Mouse (Mus musculus): ENCODE results near the gene Morn1.

Morn1 gene

DNA sequence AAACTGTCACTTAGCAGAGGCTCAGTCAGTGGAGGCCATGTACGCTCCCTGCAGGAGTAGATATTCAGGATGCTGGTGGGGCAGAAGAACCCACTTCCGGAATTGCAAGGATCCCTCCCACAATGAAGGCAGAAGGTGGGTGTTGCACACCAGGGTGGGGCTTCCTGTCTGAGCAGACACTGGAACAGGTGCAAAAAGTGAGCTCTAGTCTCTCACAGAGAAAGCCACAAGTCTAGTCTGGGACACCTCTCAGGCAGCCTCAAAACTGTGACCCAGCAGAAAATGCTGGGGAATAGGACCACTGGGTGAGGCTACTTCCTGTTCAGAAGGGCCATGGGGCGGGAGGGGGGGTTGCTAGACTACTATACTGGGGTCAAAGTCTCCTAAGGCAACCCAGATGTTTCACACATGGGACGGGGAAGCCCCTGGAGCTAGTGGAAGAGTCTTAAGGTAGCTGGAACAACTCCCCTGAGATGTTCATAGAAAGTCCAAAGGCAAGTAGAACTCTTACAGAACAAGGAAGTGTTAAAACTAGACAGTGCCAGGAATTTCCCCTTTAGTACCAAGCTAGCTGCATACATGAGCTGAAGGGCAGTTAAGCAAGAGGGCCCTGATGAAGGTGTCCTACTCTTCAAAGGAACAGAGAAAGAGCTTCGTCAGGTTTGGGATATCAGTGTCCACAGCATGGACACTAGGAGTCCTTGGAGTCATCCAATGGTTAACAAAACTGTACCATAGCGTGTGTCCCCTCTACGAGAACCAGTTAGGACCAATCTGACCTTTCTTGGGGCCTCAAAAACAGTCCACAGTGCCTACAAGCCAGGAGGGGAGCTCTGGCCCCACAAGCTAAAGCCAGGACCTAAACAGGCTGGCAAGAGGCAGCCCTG is 76.3 kb downstream of the Morn1 start:
- DNase-seq (ENCODE audit: low spot score in 2 of 2), result peak; percentile 78 to 86

DNA sequence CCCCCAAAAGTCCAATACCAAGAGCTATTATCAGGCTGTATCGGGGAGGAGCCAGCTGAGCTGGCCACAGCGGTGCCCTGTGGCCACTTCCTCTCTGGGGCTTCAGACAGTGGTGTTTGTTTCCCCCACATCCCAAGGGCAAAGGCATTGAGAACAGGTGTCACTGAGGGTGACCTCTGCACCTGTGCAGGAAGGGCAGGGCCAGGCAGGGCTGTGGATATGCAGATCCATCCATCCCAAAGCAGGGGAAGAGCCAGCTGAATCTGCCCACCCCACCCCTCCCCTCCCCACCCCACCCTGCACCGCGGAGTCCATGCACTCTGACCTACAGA is 76.9 kb downstream of the Morn1 start:
- DNase-seq (ENCODE audit: low spot score in 2 of 2), result no peak

DNA sequence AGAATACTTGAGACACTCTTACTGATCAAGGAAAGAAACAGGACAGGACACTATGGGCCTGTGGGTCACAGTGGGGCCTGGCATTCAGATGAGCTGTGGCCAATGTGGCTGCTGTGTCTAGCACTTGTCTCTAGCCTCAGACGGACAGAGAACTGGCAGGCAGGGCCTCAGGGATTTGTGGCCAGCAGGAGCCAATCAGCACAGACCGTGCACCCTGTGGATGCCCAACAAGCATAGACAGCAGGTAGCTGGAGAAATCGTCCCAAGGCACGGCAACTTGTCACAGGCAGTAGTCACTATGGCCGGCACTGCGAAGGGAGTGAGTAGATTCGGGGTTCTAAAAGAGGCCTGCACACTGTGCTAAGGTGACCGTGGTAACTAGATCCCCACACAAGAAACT is 77.3 kb downstream of the Morn1 start:
- DNase-seq (ENCODE audit: low spot score in 2 of 2), result no peak

DNA sequence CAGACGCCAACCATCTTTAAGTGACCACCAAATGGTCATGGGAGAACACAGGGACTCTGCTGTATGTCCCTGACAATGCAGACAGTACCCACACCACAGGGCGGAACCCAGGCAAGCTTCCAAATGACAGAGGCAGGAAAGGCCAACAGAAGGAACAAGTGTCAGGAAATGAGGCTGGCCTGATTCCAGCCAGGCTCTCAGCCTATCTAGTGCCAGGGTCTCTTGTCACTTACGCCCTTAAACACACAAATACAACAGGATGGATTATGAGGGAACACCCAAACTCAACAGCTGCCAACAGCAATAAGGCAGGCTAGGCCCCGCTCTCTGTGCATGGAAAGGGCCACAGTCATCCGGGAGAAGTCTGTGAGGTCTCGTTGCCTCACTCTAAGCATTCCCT is 78.2 kb downstream of the Morn1 start:
- DNase-seq (ENCODE audit: low spot score in 2 of 2), result no peak

DNA sequence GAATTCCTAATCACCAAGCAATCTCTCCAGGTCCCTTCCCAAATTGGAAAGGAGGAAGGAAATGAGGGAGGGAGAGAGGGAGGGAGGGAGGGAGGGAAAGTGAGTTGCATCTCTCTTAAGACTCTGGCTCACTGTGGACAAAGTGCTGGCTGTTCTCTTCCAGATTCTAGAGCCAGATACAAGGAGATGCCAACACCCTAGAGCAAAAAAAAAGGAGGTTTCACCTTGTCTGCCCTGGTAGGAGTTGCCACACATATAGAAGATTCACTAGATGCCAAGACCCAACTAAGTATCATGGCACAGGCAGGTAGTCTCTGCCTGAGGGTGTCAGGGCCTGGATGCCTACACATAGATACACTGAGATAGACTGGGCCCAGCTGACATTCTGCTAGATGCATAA is 79.5 kb downstream of the Morn1 start:
- no peak for DNase-seq (ENCODE audit: low spot score in 2 of 2)

DNA sequence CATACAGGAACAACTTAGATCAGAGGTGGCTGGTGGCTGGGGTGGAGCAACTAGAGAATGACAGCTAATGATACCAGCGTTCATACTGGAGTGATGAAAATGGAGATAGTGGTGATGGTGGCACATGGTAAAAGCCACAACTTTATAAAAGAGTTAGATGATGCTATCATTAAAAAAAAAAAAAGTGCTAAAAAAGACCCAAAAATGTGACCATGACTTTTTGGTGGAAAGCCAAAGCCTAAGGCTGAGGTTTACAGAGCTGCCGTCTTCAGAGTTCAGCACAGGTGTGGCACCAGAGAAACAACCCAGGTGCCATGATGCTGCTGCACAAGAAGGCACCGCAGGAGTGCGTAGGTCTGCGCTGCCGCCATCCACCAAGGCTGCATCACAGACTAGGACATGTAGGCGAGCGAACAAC is 82.5 kb downstream of the Morn1 start:
- no peak for DNase-seq (ENCODE audit: low spot score in 2 of 2)

DNA sequence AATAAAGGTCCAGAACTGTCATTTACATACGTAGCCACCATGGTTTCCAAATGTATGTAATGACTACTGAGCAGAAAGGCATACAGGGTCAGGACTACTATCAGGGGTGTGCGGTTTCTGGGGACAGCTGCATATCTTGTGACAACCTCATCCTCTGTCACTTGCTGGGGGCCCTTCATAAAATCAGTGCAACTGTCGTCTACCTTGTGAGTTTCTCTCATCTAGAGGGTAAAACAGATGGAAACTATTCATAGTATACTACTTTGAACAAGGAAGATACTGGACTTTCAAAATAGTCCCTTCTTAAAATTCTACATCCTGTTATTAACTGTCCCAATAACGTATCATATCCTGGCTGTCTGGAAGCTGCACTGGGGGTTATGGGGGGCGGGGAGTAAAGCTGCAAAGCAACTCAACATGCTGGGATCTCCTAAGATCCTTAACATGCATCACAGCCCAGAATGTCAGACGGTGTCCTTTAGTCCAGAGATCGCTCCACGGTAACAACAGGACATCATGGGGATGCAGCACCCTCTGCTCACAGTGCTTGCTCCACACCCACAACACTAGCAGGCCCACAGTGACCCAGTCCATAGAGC is 84.3 kb downstream of the Morn1 start:
- no peak for DNase-seq (ENCODE audit: low spot score in 2 of 2)

DNA sequence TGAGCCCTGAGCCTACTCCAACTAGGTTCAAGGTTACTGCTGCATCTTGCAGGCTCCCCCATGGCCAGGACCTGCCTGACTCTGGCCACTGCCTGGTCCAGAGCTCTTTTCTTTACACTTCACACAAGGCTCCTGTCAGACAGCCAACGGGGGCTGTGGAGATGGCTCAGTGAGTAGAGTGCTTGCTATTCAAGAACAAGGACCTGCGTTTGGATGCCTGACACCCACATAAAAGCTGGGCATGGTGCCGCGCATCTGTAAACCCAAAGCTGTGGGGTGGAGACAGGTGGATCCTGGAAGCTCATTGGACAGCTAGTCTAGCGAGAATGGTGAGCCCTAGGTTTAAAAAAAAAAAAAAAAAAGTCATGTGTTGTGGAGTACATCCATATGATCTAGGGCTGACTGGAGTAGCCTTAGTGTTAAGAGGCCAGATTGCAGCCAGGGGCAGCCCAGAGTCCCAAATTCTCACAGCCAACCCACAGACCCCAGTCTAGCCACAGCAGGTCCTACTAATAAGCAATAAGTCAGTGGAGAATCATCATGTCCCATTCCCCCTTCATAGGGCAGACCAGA is 85.7 kb downstream of the Morn1 start:
- no peak for DNase-seq (ENCODE audit: low spot score in 2 of 2)

DNA sequence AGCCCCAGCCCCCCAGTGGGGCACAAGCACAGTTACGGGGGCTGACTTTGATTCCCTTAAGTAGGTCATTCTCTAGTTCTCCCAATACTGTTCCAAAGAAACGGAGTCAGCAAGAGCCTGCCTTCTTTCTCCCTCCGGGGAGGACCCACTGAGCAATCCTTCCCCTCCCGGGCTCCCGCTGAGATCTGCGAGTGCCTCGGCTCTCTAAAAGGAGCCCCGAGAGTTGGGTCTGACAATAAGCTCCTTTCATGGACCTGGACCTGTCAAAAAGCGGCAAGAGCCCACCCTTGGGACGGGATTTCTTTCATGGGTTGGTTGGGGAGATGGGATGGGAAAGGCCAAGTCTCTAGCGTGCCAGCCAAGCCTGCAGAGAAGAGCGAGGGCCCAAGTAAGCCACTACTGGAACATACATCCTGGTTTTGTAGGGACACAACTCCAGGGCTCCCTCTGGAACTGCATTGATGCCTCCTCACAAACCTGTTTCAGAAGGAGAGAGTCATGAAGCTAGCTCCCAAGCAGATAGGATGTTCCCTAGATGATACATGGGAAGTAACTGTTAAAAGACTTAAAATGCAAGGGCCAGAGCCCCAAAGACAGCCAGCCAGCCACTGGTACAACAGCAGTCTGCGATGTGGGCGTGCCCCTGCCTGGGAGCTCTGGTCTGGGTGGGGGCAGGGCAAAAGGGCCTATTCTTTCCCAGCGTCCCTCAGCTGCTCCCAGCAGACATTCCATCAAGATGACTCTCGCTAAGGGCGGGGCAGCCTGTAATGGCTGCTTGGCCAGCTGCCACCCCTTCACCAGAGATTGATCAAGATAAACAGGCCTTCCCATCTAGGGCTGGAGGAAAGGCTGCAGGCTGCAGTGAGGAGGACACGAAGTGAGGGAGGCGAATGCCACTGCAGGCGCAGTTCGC is 86.8 kb downstream of the Morn1 start:
- no peak for DNase-seq (ENCODE audit: low spot score in 2 of 2)

DNA sequence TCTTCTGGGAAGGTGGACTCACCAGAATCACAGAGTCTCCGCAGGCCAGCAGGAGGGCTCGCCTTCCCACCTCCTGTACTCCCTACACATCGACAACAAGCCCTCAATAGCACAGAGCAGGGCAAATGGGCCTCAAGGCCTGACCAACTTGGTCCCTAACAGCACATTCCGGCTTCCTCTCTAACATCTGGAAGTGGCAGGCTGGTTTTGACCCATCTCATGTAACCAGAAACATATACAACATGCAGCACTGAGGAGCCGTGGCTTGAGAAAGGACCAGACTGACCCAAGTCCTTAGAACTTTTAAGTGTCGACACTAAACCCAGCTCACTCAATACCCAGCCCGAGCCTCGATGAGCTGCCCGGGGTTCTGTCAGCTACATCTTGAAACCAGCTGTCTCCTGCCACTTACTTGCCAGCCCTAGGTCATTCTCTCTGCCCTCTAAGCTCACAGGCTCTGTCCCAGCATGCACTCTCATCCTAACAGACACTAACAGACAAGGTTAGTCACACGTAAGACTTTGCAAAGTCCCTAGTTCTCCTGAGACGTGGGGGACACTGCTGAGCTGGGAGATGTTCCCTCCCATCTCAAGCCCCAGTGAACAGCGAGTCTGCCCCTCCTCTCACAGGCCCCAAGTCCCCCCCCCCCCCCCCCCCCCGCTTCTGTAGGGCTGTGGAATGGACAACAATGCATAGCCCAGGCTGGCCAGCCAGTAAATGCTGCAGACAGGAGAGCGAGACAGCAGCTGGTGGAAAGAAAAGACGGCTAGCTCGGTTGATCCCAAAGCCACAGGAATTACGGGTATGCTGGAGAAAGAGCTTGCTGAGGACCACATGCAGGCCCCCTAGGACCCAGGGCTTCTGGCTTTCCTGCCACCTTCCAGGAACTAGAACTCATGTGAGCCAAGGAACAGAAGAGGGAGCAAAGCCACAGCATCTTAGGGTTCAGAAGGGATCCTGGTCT is 87.7 kb downstream of the Morn1 start:
- no peak for DNase-seq (ENCODE audit: low spot score in 2 of 2)

DNA sequence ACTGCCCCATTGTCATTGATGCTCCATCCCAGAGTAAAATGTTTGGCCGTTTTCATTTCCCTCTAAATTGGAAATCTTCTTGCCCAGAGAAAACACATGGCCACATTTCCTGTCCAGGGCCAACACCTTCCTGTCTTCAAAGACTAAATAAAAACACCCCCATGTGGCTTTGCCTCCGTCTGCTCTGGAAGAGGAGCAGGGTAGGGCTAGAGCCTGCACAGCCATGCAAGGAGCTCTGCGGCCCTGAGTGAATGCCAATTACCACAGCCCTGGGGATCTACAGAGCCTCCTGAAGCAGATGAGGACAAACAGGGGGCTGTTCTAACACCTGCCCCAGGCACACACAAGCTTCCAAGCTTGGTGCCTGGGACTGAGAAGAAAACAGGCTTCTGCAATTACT is 89.8 kb downstream of the Morn1 start:
- DNase-seq (ENCODE audit: low spot score in 2 of 2), result no peak

DNA sequence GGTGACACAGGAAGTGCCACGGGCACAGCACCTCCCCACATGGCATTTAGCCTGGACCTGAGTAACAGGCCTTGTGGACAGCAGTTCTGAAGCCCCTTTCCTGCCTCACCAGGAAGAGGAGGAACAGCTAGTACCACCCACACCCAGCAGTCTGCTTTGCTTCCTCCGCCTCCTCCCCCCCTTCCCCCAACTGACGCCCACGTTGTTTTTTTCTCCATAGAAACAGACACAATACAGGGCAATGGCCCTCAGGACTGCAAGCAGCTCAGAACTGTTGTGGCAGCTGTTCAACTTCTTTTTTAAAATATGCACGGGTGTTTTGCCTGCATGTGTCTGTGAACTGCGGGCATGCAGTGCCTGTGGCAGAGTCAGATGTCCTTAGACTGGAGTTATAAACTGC is 91.9 kb downstream of the Morn1 start:
- DNase-seq (ENCODE audit: low spot score in 2 of 2), result peak; percentile 62 to 66

DNA sequence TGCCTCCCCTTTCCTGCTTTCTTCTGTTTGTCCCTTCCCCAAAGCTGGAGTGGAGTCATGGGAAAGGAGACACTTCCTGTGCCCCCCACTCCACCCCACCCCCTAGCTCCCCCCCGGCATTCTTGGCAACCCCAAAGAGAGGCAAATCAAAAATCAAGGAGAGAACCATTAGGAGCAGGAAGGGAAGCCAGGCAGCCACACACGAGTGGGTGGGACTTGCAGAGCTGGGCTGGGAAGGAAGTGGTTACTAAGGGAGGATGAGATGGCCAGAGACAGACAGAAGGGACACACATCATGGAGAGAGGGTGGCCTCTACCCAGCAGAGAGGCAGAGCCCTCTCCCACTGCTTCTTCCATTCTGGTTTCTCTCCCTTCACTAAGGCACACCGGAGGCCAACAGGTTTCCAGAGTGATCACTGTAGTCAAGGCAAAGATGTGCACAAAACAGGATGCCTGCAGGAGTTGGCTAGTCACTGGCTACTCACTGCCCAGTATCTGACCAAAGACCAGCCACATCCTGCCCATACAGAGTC is 92.7 kb downstream of the Morn1 start:
- DNase-seq (ENCODE audit: low spot score in 2 of 2), result no peak

DNA sequence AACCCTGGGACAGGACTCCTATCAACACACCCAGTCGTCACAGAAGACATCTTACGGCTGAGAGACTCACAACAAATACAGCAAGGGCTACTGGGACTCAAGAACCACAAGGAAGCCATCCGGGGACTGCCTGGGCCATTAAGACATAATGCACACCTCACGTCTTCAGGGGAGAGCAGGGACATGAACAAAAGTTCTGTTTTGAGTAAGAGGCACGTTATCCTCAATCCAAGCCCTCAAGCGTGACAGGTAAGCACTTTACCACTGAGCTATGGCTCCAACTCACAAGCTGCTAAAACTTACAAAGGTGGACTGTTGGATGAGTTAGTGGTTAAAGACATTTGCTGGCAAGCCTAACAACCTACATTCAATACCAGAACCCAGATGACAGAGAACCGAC is 96.8 kb downstream of the Morn1 start:
- DNase-seq (ENCODE audit: low spot score in 2 of 2), result no peak

DNA sequence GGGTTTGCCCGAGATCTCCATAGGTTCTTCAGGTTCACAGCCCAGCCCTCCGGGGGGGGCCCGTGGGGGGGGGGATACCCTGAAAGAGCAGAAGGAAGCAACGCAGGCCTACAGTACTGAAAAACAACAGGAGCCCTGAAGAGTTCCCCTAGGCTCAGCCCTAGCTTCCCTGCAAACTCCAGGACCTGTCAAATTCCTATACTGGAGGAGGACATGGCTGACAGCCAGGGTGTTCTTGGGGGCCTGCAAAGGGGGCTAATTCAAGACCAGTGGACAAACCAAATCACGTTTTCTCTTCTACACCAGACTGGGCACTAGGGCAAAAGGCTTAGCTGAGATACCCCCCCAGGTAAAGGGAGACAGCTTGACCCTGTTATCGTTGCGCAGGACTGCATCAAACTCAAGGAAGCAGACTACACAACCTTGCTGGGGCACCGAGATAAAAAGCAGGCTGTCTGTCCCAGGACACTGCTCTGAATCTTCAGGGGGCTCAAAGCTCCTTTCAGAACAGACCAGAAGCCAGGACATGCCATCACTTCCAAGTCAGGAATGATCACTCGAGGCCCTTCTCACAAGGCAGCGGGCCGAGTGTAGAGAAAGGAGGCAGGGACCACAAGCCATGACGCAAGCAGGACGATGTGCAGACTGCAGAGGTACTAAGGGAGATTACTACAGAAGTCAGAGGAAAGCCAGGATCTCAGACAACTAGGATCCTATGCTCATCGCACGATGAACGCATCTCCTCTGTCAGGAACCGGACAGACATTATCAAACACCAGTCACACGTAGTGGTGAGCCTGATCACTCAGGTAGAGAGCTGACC is 98.1 kb downstream of the Morn1 start:
- DNase-seq (ENCODE audit: low spot score in 2 of 2), result no peak

DNA sequence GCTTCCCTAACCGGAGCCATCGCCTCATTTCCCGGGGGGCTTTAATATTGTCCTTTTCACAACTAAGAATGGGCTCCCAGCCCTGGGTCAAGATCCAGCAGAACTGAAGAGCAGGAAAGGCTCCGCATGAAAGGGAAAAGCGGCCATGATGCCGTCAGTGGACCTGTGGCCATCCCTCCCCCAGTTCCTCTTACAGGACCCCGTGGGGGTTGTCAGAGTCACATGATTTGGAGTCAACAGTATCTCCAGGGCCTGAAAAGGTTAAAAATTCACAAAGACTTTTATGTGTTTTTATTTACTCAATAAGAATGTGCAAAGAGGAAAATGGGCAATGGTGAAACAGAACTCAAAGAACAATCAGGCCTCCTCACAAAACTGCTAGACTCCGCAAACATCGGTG is 99.5 kb downstream of the Morn1 start:
- DNase-seq (ENCODE audit: low spot score in 2 of 2), result no peak

DNA sequence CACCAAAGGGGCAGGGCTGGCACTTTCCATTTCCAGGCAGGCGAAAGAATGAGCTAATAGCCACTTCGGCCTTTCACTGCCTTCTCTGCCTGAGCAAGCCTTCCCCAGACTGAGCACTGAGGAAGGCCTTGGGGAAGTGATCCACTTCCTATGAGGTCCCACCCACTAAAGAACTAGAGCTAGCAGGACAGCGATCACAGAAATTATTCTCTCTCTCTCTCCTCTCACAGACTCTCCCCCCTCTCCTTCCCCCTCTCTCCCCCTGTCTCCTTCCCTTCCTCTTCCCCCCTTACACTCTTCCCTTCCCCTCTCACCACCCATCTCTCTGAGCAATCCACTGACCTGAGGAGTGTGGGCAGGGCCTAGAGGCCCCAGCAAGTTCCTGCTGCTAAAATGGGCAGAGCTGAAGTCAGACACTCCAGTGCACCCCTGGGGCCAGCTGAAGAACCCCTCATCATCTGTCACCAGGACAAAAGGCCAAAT is 100.9 kb downstream of the Morn1 start:
- DNase-seq (ENCODE audit: low spot score in 2 of 2), result no peak

DNA sequence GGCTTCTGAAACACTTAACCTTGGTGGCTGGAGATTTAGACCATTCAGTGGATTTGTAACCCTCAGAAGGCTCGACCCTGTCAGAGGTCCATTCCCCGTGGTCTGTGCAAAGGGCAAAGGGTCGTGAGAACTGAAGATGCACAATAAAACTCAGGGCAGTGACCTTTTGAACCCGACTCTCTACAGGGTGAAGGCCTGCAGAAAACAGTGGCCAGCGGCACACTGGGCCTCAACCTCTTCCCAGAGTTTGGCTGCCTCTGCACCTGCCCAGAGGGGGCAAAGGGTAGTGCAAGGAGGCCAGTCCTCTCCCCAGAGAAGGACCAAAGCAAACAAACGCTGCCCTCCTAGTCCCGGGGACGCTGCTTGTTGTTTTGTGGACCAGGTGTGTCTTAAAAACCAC is 102.0 kb downstream of the Morn1 start:
- no peak for DNase-seq (ENCODE audit: low spot score in 2 of 2)

DNA sequence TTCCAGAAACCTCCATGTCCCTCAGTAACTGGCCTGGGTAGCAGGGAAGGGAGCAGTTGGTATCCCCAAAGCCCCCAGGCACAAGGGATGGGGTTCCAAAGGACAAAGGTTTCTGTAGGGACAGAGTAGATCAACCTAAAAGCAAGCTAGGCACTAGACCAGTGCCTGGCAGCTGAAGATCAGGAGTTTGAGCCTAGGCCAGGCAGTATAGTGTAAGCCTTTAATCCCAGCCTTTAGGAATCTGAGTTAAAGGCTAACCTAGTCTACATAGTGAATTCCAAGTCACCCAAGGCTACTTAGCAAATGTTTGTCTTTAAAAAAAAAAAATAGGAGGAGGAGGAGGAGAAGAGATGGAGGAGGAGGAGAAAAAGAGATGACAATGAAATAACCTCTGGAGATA is 102.4 kb downstream of the Morn1 start:
- DNase-seq (ENCODE audit: low spot score in 2 of 2), result no peak

DNA sequence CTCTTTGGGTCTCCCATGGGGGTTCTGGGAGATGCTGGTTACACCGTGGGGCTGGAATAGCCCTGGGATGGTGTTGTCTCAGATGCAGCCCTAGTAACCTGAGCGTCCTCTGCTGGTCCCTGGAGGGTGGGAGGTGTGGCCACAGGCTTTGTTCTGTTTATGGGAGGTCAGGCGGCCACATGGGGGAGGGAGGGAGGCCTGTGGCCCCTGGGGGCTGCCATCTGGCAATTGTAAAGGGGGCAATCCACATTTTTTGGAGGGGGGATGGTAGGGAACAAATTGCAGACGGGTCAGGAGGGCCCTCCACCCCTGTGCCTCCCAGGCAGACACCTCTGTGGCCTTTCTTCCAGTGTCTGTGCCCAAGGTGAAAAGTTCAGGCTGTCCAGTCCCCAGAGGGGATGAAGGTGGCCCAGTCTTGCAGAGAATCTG is 103.3 kb downstream of the Morn1 start:
- no peak for DNase-seq (ENCODE audit: low spot score in 2 of 2)
